Mouse (Mus musculus) E14TG2a.4 (cell line): ENCODE measurements around the gene Cd5l.

Experiments
- CTCF ChIP-seq: conservative IDR thresholded peaks from 2 replicates; pipeline ENCODE4 v1.5.1; 2014; ENCODE audit warnings: low read length
- POU5F1 ChIP-seq: IDR thresholded peaks from 2 replicates; pipeline ENCODE4 v1.6.1; 2014; ENCODE audit warnings: low read length, borderline replicate concordance

DNA sequence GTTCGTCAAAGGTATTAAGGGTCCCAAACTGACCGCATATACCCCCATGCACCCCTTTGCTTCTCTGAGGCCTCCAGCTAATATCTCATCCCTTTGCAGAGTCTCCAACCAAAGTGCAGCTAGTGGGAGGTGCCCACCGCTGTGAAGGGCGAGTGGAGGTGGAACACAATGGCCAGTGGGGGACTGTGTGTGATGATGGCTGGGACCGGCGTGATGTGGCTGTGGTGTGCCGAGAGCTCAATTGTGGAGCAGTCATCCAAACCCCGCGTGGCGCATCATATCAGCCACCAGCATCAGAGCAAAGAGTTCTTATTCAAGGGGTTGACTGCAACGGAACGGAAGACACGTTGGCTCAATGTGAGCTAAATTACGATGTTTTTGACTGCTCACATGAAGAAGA lies 8.0 kb downstream of the Cd5l start:
- TF ChIP-seq POU5F1 (no peak), CTCF (no peak)
